ENCODE assay signal across 8 mouse cellular contexts in the genomic region with DNA sequence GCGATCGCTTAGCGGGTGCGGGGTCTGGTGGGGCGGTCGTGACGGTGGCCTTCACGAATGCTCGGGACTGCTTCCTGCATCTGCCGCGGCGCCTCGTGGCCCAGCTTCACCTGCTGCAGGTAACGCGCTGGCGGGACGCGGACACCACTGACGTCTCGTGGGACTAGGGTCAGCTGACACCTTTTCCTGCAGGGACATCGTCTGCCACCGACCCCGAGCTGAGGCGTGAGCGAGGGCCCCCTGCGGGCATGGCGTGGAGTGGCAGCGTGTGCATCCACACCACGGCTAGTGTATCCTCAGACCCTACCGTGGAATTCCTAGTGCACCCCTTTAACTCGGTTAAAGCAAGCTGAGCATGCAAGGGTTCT. TPM values are rescaled to one million over a fixed set of nuclear protein-coding genes. Genes with fewer than 3 reads are reported as not detected.
DNase-seq lines count a peak whose midpoint lies in the region; ATAC-seq and TF ChIP-seq lines count a peak whose summit lies in the region.

A gene (minus strand): TSS at position 187 of the 368 bp plus-strand sequence.

- no peaks in the 10 kb centered on the region for H3K27me3 ChIP-seq in cerebellum, adult 2 months (ENCODE audit: control insufficient read depth, insufficient read depth, low read length)
- no peaks in the 10 kb centered on the region for H3K27me3 ChIP-seq in forebrain, postnatal 0 days (ENCODE audit: insufficient read depth, low read length)

- peak; percentile 87 for ATAC-seq in forebrain, postnatal 0 days
- peak; percentile 69 for ATAC-seq in neutrophil, adult 5-6 weeks (ENCODE audit: extremely low read depth, insufficient number of reproducible peaks, low FRiP score, poor library complexity, severe bottlenecking)

- H3K4me2 ChIP-seq in forebrain, postnatal 0 days (ENCODE audit: low read depth), result peak within 1 kb of the TSS; percentile 90

- DNase-seq in MEL-GATA-1-ER (ENCODE audit: extremely low read depth, low read depth), result peak; percentile 19
- DNase-seq in cerebellum, adult 2 months, result peak; percentile 83 to 85
- DNase-seq in forebrain, postnatal 0 days, result peak; percentile 86
- DNase-seq in heart, postnatal 36 days, result peak; percentile 77 to 78
- DNase-seq in layer of hippocampus, adult 2 months (ENCODE audit: low spot score in 2 of 2), result peak; percentile 82 to 85
- peak; percentile 75 for DNase-seq in lung, adult 2 months
- DNase-seq in testis, postnatal 14 days (ENCODE audit: low spot score), result peak; percentile 81

- 0 out of 2 replicates have a peak, but pooled peaks cover 3% of the 10 kb centered on the region for H3K4me1 ChIP-seq in cerebellum, adult 2 months (ENCODE audit: control insufficient read depth, insufficient read depth, low read length)
- peaks cover 12% of the 10 kb centered on the region; the same call in 1 of the 2 replicates for H3K4me1 ChIP-seq in forebrain, postnatal 0 days (ENCODE audit: insufficient read depth)
- peaks cover 3% of the 10 kb centered on the region for H3K4me1 ChIP-seq in lung, adult 2 months (ENCODE audit: control insufficient read depth, insufficient read depth, low read length)

- peak within 1 kb of the TSS; percentile 72 for H3K27ac ChIP-seq in cerebellum, adult 2 months (ENCODE audit: insufficient read depth, low read length)
- H3K27ac ChIP-seq in forebrain, postnatal 0 days (ENCODE audit: low read depth, low read length), result peak within 1 kb of the TSS; percentile 80
- peak within 1 kb of the TSS; percentile 97 for H3K27ac ChIP-seq in layer of hippocampus, adult 2 months

- H3K9me3 ChIP-seq in forebrain, postnatal 0 days (ENCODE audit: low read length), result no peaks in the 10 kb centered on the region

- TF ChIP-seq CTCF in cerebellum, adult 2 months (IDR thresholded peaks at IDR 0.05; ENCODE audit: borderline replicate concordance, insufficient read depth, low read depth, low read length), result peak; percentile 55
- peak; percentile 79 for TF ChIP-seq CTCF in forebrain, postnatal 0 days (IDR thresholded peaks at IDR 0.05; ENCODE audit: low read depth)
- TF ChIP-seq CTCF in layer of hippocampus, adult 2 months (conservative IDR thresholded peaks at IDR 0.05), result peak; percentile 78
- TF ChIP-seq CTCF in lung, adult 2 months (IDR thresholded peaks at IDR 0.05; ENCODE audit: insufficient read depth, low read length), result peak; percentile 66

- H3K36me3 ChIP-seq in forebrain, postnatal 0 days (ENCODE audit: insufficient read depth), result peaks cover 9% of the 10 kb centered on the region; the same call in 1 of the 2 replicates

- under 1% methylated on average over 31 of the region's 31 CpGs for WGBS in cerebellum, adult 2 months
- WGBS in forebrain, postnatal 0 days, result under 1% methylated on average over 31 of the region's 31 CpGs
- under 1% methylated on average over 31 of the region's 31 CpGs for WGBS in lung, adult 2 months

- H3K9ac ChIP-seq in forebrain, postnatal 0 days, result peak within 1 kb of the TSS; percentile 73

- peak; percentile 37; the same call in 1 of the 2 replicates for TF ChIP-seq POLR2A in cerebellum, adult 2 months (IDR thresholded peaks at IDR 0.05; ENCODE audit: borderline replicate concordance, insufficient read depth, low read length)
- no peak; the same call in 1 of the 2 replicates for TF ChIP-seq POLR2A in lung, adult 2 months (IDR thresholded peaks at IDR 0.05; ENCODE audit: borderline replicate concordance, extremely low read depth, low read depth, low read length)

- peak within 1 kb of the TSS; percentile 95 for H3K4me3 ChIP-seq in cerebellum, adult 2 months (replicated peaks; ENCODE audit: insufficient read depth, low read depth, low read length)
- H3K4me3 ChIP-seq in forebrain, postnatal 0 days (ENCODE audit: low read depth, low read length), result peak within 1 kb of the TSS; percentile 71
- H3K4me3 ChIP-seq in layer of hippocampus, adult 2 months, result peak within 1 kb of the TSS; percentile 99
- peak within 1 kb of the TSS; percentile 97 for H3K4me3 ChIP-seq in lung, adult 2 months (replicated peaks; ENCODE audit: extremely low read depth, low read depth, low read length)

- intact Hi-C loops in heart, postnatal 36 days (cut with DNase I), result loop anchor here (2.0 kb wide), 2 partner anchors 50 to 52 kb away; no protein-coding TSS in a partner anchor

RNA-seq across cellular contexts. Expression of the gene that starts here (rescaled TPM):
- polyA plus RNA-seq in cerebellum, adult 2 months (2012; rRNA removed), result 12.8 and 13.0 TPM in 2 replicates
- 16.2 and 19.8 TPM in 2 replicates for total RNA-seq in forebrain, postnatal 0 days (2014; rRNA removed)
- polyA plus RNA-seq in forebrain, postnatal 0 days (2015; fragmentation: Nextera tagmentation; extraction: Ambion mirVana), result 19.1 and 19.6 TPM in 2 replicates
- 1 to 10 TPM; 5.4 to 5.5 TPM for total RNA-seq in heart, postnatal 36 days (2021)
- total RNA-seq in layer of hippocampus, adult 2 months (2021), result 10 to 100 TPM; 11.2 to 14.1 TPM
- polyA plus RNA-seq in lung, adult 2 months (2012; rRNA removed), result 3.7 and 4.4 TPM in 2 replicates
- 45.5 and 67.2 TPM in 2 replicates for total RNA-seq in neutrophil, adult 5-6 weeks (2017)

Comparison
In these comparisons a context has a peak if more than half of its experiments do, and no peak if none do; other contexts are left out.
1. Peak in every context shown above with its lines: DNase-seq, ATAC-seq, H3K4me3 ChIP-seq and H3K27ac ChIP-seq.
2. DNase-seq: peak in every context shown above with its lines; median percentile 86 in forebrain, postnatal 0 days; 84 in cerebellum, adult 2 months; 84 in layer of hippocampus, adult 2 months; 81 in testis, postnatal 14 days; 78 in heart, postnatal 36 days; 75 in lung, adult 2 months; 19 in MEL-GATA-1-ER.